Mouse (Mus musculus): ENCODE measurements around the gene Prlr. TPM values are rescaled to one million over a fixed set of nuclear protein-coding genes. Genes with fewer than 3 reads are reported as not detected.

The Prlr gene
- polyA plus RNA-seq, 1 experiment from 2014 or later = 6.7 TPM

- no peak overlapping the region for H3K27ac ChIP-seq (ENCODE audit: low read length)
- no peaks in the 10 kb centered on the region for H3K9me3 ChIP-seq (replicated peaks; ENCODE audit: control insufficient read depth, low read length)
- ATAC-seq (ENCODE audit: insufficient read depth, low FRiP score) = no peak
- no peak overlapping the region for H3K4me3 ChIP-seq (replicated peaks; ENCODE audit: low read length)
- no peaks in the 10 kb centered on the region for H3K27me3 ChIP-seq (ENCODE audit: control insufficient read depth, insufficient read depth, low read length)
- H3K9ac ChIP-seq (ENCODE audit: low read length) = no peak overlapping the region
- no peaks in the 10 kb centered on the region for H3K4me1 ChIP-seq (ENCODE audit: control insufficient read depth, insufficient read depth, low read length)
- H3K4me2 ChIP-seq (ENCODE audit: low read depth, low read length) = no peak overlapping the region
- H3K36me3 ChIP-seq (ENCODE audit: control insufficient read depth, insufficient read depth, low read length) = no peaks in the 10 kb centered on the region
- WGBS = 75% methylated on average over 3 of the region's 3 CpGs
Measured at GRCm38 (mm10) chr15:10330626-10331025, 153.6 kb downstream of the Prlr start.

- Histone ChIP-seq H3K9ac (ENCODE audit: low read length) (no peak overlapping the region), H3K4me3 (replicated peaks; ENCODE audit: low read length) (no peak overlapping the region), H3K4me1 (ENCODE audit: control insufficient read depth, insufficient read depth, low read length) (no peaks in the 10 kb centered on the region), H3K27ac (ENCODE audit: low read length) (no peak overlapping the region), H3K36me3 (ENCODE audit: control insufficient read depth, insufficient read depth, low read length) (no peaks in the 10 kb centered on the region), H3K9me3 (replicated peaks; ENCODE audit: control insufficient read depth, low read length) (no peaks in the 10 kb centered on the region), H3K4me2 (ENCODE audit: low read depth, low read length) (no peak overlapping the region), H3K27me3 (ENCODE audit: control insufficient read depth, insufficient read depth, low read length) (no peaks in the 10 kb centered on the region)
- no peak for ATAC-seq (ENCODE audit: insufficient read depth, low FRiP score)
- WGBS = 86% methylated on average over 1 of the region's 1 CpGs
Measured at GRCm38 (mm10) chr15:10332566-10332965, 155.5 kb downstream of the Prlr start.

- no peak for ATAC-seq (ENCODE audit: insufficient read depth, low FRiP score)
Measured at GRCm38 (mm10) chr15:10338606-10339005, 161.6 kb downstream of the Prlr start.

GRCm38 (mm10) chr15:10347044-10347443 is 170.0 kb downstream of the Prlr start:
- Histone ChIP-seq H3K36me3 (ENCODE audit: control insufficient read depth, insufficient read depth, low read length) (no peaks in the 10 kb centered on the region), H3K9me3 (replicated peaks; ENCODE audit: control insufficient read depth, low read length) (no peaks in the 10 kb centered on the region), H3K27me3 (ENCODE audit: control insufficient read depth, insufficient read depth, low read length) (no peaks in the 10 kb centered on the region), H3K4me1 (ENCODE audit: control insufficient read depth, insufficient read depth, low read length) (no peaks in the 10 kb centered on the region), H3K4me2 (ENCODE audit: low read depth, low read length) (no peak overlapping the region), H3K4me3 (replicated peaks; ENCODE audit: low read length) (no peak overlapping the region), H3K27ac (ENCODE audit: low read length) (no peak overlapping the region), H3K9ac (ENCODE audit: low read length) (no peak overlapping the region)
- 83% methylated on average over 6 of the region's 6 CpGs for WGBS
- ATAC-seq (ENCODE audit: insufficient read depth, low FRiP score) = no peak

More at GRCm38 (mm10) chr15:10338606-10339005, 161.6 kb downstream of the Prlr start:
- WGBS = 69% methylated on average over 3 of the region's 3 CpGs
- no peaks in the 10 kb centered on the region for H3K36me3 ChIP-seq (ENCODE audit: control insufficient read depth, insufficient read depth, low read length)
- H3K27me3 ChIP-seq (ENCODE audit: control insufficient read depth, insufficient read depth, low read length) = no peaks in the 10 kb centered on the region
- no peak overlapping the region for H3K27ac ChIP-seq (ENCODE audit: low read length)
- no peaks in the 10 kb centered on the region for H3K4me1 ChIP-seq (ENCODE audit: control insufficient read depth, insufficient read depth, low read length)
- H3K9me3 ChIP-seq (replicated peaks; ENCODE audit: control insufficient read depth, low read length) = no peaks in the 10 kb centered on the region
- no peak overlapping the region for H3K4me2 ChIP-seq (ENCODE audit: low read depth, low read length)
- H3K4me3 ChIP-seq (replicated peaks; ENCODE audit: low read length) = no peak overlapping the region
- H3K9ac ChIP-seq (ENCODE audit: low read length) = no peak overlapping the region

- Histone ChIP-seq H3K9me3 (replicated peaks; ENCODE audit: control insufficient read depth, low read length) (no peaks in the 10 kb centered on the region), H3K27me3 (ENCODE audit: control insufficient read depth, insufficient read depth, low read length) (no peaks in the 10 kb centered on the region), H3K4me1 (ENCODE audit: control insufficient read depth, insufficient read depth, low read length) (no peaks in the 10 kb centered on the region), H3K27ac (ENCODE audit: low read length) (no peak within 1 kb of the TSS), H3K4me2 (ENCODE audit: low read depth, low read length) (no peak within 1 kb of the TSS), H3K4me3 (replicated peaks; ENCODE audit: low read length) (no peak within 1 kb of the TSS), H3K36me3 (ENCODE audit: control insufficient read depth, insufficient read depth, low read length) (no peaks in the 10 kb centered on the region), H3K9ac (ENCODE audit: low read length) (no peak within 1 kb of the TSS)
- WGBS = 66% methylated on average over 9 of the region's 9 CpGs
- ATAC-seq (ENCODE audit: insufficient read depth, low FRiP score) = no peak
Measured at GRCm38 (mm10) chr15:10358039-10358948, 181.3 kb downstream of the Prlr start, which contains the start of gene Agxt2. Gene Agxt2 (plus strand): TSS chr15:10358532.

- no peak overlapping the region for H3K27ac ChIP-seq (ENCODE audit: low read length)
- no peaks in the 10 kb centered on the region for H3K36me3 ChIP-seq (ENCODE audit: control insufficient read depth, insufficient read depth, low read length)
- H3K27me3 ChIP-seq (ENCODE audit: control insufficient read depth, insufficient read depth, low read length) = no peaks in the 10 kb centered on the region
- H3K9ac ChIP-seq (ENCODE audit: low read length) = no peak overlapping the region
- no peaks in the 10 kb centered on the region for H3K4me1 ChIP-seq (ENCODE audit: control insufficient read depth, insufficient read depth, low read length)
- 85% methylated on average over 2 of the region's 2 CpGs for WGBS
- H3K4me2 ChIP-seq (ENCODE audit: low read depth, low read length) = no peak overlapping the region
- H3K9me3 ChIP-seq (replicated peaks; ENCODE audit: control insufficient read depth, low read length) = no peaks in the 10 kb centered on the region
- no peak for ATAC-seq (ENCODE audit: insufficient read depth, low FRiP score)
- H3K4me3 ChIP-seq (replicated peaks; ENCODE audit: low read length) = no peak overlapping the region
Measured at GRCm38 (mm10) chr15:10366331-10366730, 189.3 kb downstream of the Prlr start.

GRCm38 (mm10) chr15:10375404-10375803 is 198.4 kb downstream of the Prlr start:
- H3K27me3 ChIP-seq (ENCODE audit: control insufficient read depth, insufficient read depth, low read length) = no peaks in the 10 kb centered on the region
- H3K4me1 ChIP-seq (ENCODE audit: control insufficient read depth, insufficient read depth, low read length) = no peaks in the 10 kb centered on the region
- no peak overlapping the region for H3K4me3 ChIP-seq (replicated peaks; ENCODE audit: low read length)
- H3K27ac ChIP-seq (ENCODE audit: low read length) = no peak overlapping the region
- no peaks in the 10 kb centered on the region for H3K9me3 ChIP-seq (replicated peaks; ENCODE audit: control insufficient read depth, low read length)
- H3K4me2 ChIP-seq (ENCODE audit: low read depth, low read length) = no peak overlapping the region
- ATAC-seq (ENCODE audit: insufficient read depth, low FRiP score) = no peak
- no peak overlapping the region for H3K9ac ChIP-seq (ENCODE audit: low read length)
- 46% methylated on average over 3 of the region's 3 CpGs for WGBS
- H3K36me3 ChIP-seq (ENCODE audit: control insufficient read depth, insufficient read depth, low read length) = no peaks in the 10 kb centered on the region

GRCm38 (mm10) chr15:10378338-10378959 is 201.4 kb downstream of the Prlr start:
- Histone ChIP-seq H3K9me3 (replicated peaks; ENCODE audit: control insufficient read depth, low read length) (no peaks in the 10 kb centered on the region), H3K4me3 (replicated peaks; ENCODE audit: low read length) (no peak overlapping the region), H3K36me3 (ENCODE audit: control insufficient read depth, insufficient read depth, low read length) (no peaks in the 10 kb centered on the region), H3K9ac (ENCODE audit: low read length) (no peak overlapping the region), H3K4me1 (ENCODE audit: control insufficient read depth, insufficient read depth, low read length) (no peaks in the 10 kb centered on the region), H3K27me3 (ENCODE audit: control insufficient read depth, insufficient read depth, low read length) (no peaks in the 10 kb centered on the region), H3K27ac (ENCODE audit: low read length) (no peak overlapping the region), H3K4me2 (ENCODE audit: low read depth, low read length) (no peak overlapping the region)
- 82% methylated on average over 4 of the region's 4 CpGs for WGBS
- ATAC-seq (ENCODE audit: insufficient read depth, low FRiP score) = no peak

- H3K36me3 ChIP-seq (ENCODE audit: control insufficient read depth, insufficient read depth, low read length) = no peaks in the 10 kb centered on the region
- no peaks in the 10 kb centered on the region for H3K9me3 ChIP-seq (replicated peaks; ENCODE audit: control insufficient read depth, low read length)
- WGBS = 77% methylated on average over 3 of the region's 3 CpGs
- no peak overlapping the region for H3K9ac ChIP-seq (ENCODE audit: low read length)
- H3K4me2 ChIP-seq (ENCODE audit: low read depth, low read length) = no peak overlapping the region
- H3K27me3 ChIP-seq (ENCODE audit: control insufficient read depth, insufficient read depth, low read length) = no peaks in the 10 kb centered on the region
- H3K4me3 ChIP-seq (replicated peaks; ENCODE audit: low read length) = no peak overlapping the region
- ATAC-seq (ENCODE audit: insufficient read depth, low FRiP score) = no peak
- no peak overlapping the region for H3K27ac ChIP-seq (ENCODE audit: low read length)
- no peaks in the 10 kb centered on the region for H3K4me1 ChIP-seq (ENCODE audit: control insufficient read depth, insufficient read depth, low read length)
Measured at GRCm38 (mm10) chr15:10379757-10380458, 202.9 kb downstream of the Prlr start.
